Mouse (Mus musculus): ENCODE measurements around the gene Ptbp1.

The Ptbp1 gene

GRCm38 (mm10) chr10:79858416-79859074, 4.3 kb downstream of the Ptbp1 start:
- no peak for DNase-seq (ENCODE audit: low read depth, low spot score)

GRCm38 (mm10) chr10:79859116-79859515, 4.9 kb downstream of the Ptbp1 start:
- no peak for DNase-seq (ENCODE audit: low read depth, low spot score)

- DNase-seq (ENCODE audit: low read depth, low spot score) = no peak
Measured at GRCm38 (mm10) chr10:79860079-79860911, 6.1 kb downstream of the Ptbp1 start.

GRCm38 (mm10) chr10:79861230-79862048, 7.2 kb downstream of the Ptbp1 start:
- DNase-seq (ENCODE audit: low read depth, low spot score) = peak; percentile 49

GRCm38 (mm10) chr10:79862049-79862788, 8.0 kb downstream of the Ptbp1 start:
- DNase-seq (ENCODE audit: low read depth, low spot score) = no peak

- DNase-seq (ENCODE audit: low read depth, low spot score) = no peak
Measured at GRCm38 (mm10) chr10:79862925-79863324, 8.7 kb downstream of the Ptbp1 start.

- DNase-seq (ENCODE audit: low read depth, low spot score) = peak; percentile 53
Measured at GRCm38 (mm10) chr10:79864351-79865188, 10.3 kb downstream of the Ptbp1 start.

GRCm38 (mm10) chr10:79865189-79865601, 11.0 kb downstream of the Ptbp1 start:
- no peak for DNase-seq (ENCODE audit: low read depth, low spot score)

- DNase-seq (ENCODE audit: low read depth, low spot score) = no peak
Measured at GRCm38 (mm10) chr10:79865801-79866295, 11.6 kb downstream of the Ptbp1 start.

GRCm38 (mm10) chr10:79866601-79867000, 12.4 kb downstream of the Ptbp1 start:
- no peak for DNase-seq (ENCODE audit: low read depth, low spot score)

GRCm38 (mm10) chr10:79871845-79872244, 17.6 kb downstream of the Ptbp1 start:
- DNase-seq (ENCODE audit: low read depth, low spot score) = no peak

- peak; percentile 63 for DNase-seq (ENCODE audit: low read depth, low spot score)
Measured at GRCm38 (mm10) chr10:79872862-79873261, 18.6 kb downstream of the Ptbp1 start.

GRCm38 (mm10) chr10:79873313-79873712, 19.1 kb downstream of the Ptbp1 start:
- no peak for DNase-seq (ENCODE audit: low read depth, low spot score)

GRCm38 (mm10) chr10:79873715-79874289, 19.6 kb downstream of the Ptbp1 start:
- no peak for DNase-seq (ENCODE audit: low read depth, low spot score)

- peak; percentile 67 for DNase-seq (ENCODE audit: low read depth, low spot score)
Measured at GRCm38 (mm10) chr10:79874290-79874862, 20.1 kb downstream of the Ptbp1 start, which contains the start of the genes Prtn3 and Plppr3. TSS of gene Prtn3 (plus strand) at chr10:79874476. TSS of gene Plppr3 (minus strand) at chr10:79874634.

GRCm38 (mm10) chr10:79877174-79877573, 22.9 kb downstream of the Ptbp1 start:
- DNase-seq (ENCODE audit: low read depth, low spot score) = no peak

GRCm38 (mm10) chr10:79877757-79878156, 23.5 kb downstream of the Ptbp1 start:
- DNase-seq (ENCODE audit: low read depth, low spot score) = no peak

- no peak for DNase-seq (ENCODE audit: low read depth, low spot score)
Measured at GRCm38 (mm10) chr10:79879527-79879926, 25.3 kb downstream of the Ptbp1 start.

GRCm38 (mm10) chr10:79880721-79881120, 26.5 kb downstream of the Ptbp1 start:
- peak; percentile 46 for DNase-seq (ENCODE audit: low read depth, low spot score)

Measured in R1 (cell line).